Mouse (Mus musculus) kidney, adult 10 weeks (tissue): ENCODE results near the gene Eif2b1. TPM values are rescaled to one million over a fixed set of nuclear protein-coding genes. Genes with fewer than 3 reads are reported as not detected.

Experiments used
- polyA plus RNA-seq: library from polyadenylated mRNA; stranded (reverse); fragments of 350-450 nt; fragmentation: Illumina TruSeq; extraction: RNeasy Lipid Tissue Mini Kit (QIAGEN cat#74804); gene quantifications from one replicate; pipeline ENCODE4 v1.2.3, GENCODE M21; 2014; ENCODE audit warnings: low read depth, low replicate concordance

Gene Eif2b1
- polyA plus RNA-seq: 33.2 TPM

GRCm38 (mm10) chr5:124578633-124579317 is at the start of gene Eif2b1, which contains the start of gene Gtf2h3:
Gene Eif2b1 (minus strand): TSS chr5:124579131.
Gene Gtf2h3 (plus strand): TSS chr5:124579140.

DNA sequence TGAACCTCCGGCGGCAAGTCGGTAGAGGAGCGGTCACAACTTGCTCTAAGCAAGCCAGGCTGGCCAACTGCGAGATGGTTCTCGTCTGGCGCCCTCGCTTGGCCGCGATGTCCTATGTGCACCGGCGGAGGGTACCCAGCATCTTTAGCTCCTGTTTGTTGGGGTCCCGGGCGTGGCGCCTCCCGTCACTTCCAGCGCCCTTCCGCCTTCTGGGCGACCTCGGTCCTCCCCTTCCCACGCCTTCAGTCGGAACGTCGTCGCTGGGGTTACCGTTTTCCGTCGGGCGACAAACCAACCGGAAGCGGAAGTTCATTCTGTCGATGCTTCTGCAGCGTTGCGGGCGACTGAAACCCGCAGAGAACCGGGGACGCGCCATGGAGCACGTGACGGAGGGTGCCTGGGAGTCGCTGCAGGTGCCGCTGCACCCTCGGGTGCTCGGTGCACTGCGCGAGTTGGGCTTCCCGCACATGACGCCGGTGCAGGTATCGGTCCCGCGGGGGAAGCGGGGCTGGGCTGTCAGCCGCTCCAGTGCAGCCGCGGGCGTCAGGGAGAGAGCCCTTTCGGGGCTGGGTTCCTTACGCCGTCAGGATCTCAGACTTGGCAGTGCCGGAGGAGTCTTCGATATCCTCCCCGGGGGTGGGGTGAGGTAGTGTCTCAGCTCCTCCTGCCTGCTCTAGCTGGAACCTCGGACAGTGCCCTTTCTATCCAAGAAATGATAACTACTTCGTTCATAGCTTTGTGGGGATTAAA is 26.2 kb downstream of the Eif2b1 start, which contains the start of gene Ddx55:
Gene Ddx55, plus strand, starts transcription at position 307 of the 750 bp plus-strand sequence.

DNA sequence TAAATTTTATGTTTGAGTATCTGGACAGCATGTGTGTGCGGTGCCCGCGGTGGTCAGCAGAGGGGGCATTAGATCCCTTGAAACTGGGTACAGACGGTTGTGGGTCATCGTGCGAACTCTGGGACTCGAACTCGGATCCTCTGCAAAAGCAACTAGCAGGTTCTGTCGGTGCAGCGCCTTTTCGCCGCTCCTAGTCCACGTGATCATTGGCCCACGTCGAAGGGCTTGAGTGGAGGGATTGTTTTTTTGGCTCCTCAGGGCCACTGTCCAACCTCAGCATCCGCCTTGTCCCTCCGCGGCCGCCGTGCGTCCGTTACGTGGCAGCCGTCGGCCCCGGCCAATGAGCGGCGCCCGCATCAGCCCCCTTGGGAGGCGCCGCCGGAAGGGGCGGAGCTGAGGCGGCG is 38.5 kb downstream of the Eif2b1 start, which contains the start of gene Tmed2:
Gene Tmed2, plus strand, starts transcription at position 313 of the 404 bp plus-strand sequence.

DNA sequence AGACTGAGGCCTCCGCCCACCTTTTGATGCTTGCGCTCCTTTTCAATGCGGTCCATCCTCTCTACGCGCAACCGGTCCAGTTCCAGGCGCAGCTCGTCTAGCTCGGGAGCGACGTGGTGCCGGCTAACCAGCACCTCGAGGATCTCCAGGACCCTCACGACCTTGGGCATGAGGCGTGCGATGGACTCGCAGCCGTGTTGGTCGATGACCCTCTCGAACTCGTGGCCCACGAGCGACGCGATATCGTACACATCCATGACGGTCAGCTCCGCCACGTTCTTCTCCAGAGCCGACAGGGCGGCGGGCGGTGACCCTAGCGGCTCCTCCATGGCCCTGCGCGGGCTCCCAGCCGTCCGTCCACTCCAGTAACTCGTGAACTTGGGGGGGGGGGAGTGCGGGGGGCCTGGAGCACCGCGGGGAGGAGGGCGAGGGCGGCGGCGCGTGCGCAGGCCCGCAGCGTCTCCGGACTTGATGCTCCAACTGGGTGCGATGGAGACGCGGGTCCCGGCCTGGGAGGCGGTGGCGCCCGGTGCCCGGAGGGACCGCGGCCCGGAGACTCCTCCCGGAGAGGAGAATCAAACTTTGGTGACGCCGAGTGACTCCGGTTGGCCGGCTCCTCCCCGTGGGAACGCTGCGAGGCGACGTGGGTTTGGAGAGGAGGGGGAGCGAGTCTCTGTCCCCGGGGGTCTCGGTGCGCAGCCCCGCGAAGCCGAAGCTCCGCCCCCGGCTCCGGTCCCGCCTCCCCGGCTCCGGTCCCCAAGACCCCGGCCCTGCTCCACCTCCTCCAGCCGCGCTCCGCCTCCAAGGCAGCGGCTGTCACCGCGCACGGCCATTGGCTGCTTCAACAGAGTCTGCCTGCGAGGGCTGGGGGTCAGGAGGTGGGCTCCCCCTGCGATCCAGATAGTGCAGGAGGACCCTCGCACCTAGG is 48.0 kb downstream of the Eif2b1 start, which contains the start of gene Rilpl1:
Gene Rilpl1, minus strand, starts transcription at position 737 of the 928 bp plus-strand sequence.

Other genes with a start within 250 kb of the Eif2b1 start
- 84.9 TPM for gene Cdk2ap1, start 216.0 kb downstream of the Eif2b1 start, polyA plus RNA-seq
- 78.2 TPM for gene Sbno1, start 153.1 kb downstream of the Eif2b1 start, polyA plus RNA-seq
- 73.8 TPM for gene Kmt5a, start 139.2 kb downstream of the Eif2b1 start, polyA plus RNA-seq
- gene Rilpl2, start 100.8 kb downstream of the Eif2b1 start, polyA plus RNA-seq: 4.8 TPM
- gene Snrnp35, start 96.0 kb downstream of the Eif2b1 start, polyA plus RNA-seq: 0.69 TPM
- 6.8 TPM for gene Rilpl1, start 47.7 kb downstream of the Eif2b1 start, polyA plus RNA-seq
- gene Tmed2, start 38.4 kb downstream of the Eif2b1 start, polyA plus RNA-seq: 1,292 TPM
- gene Ddx55, start 26.3 kb downstream of the Eif2b1 start, polyA plus RNA-seq: 5.9 TPM
- 6.4 TPM for gene Gtf2h3, start within 50 bp of the Eif2b1 start, polyA plus RNA-seq
- gene Atp6v0a2, start 49.4 kb upstream of the Eif2b1 start, polyA plus RNA-seq: 28.4 TPM
- gene Dnah10, start 146.0 kb upstream of the Eif2b1 start, polyA plus RNA-seq: not detected